Mouse (Mus musculus): ENCODE data around the gene Atg9a.

DNA sequence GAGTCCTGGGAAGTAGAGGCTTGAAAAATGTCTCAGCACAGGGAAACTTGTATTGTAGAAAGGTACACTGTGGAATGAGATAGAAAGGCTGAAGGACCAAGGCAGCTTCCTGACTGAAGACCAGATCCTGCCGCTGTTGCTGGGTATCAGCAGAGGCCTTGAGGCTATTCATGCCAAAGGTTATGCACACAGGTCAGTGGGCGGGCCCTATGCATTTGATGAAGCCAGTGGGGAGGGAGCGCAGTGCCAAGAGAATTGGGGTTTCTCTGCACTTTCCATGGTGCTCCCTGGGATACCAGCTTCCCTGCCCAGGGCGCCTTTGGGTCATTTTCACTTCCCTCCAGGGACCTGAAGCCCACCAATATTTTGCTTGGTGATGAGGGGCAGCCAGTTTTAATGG, 20.5 kb upstream of the Atg9a start:
- TF ChIP-seq CTCF (IDR thresholded peaks at IDR 0.05) (no peak), EP300 (IDR thresholded peaks at IDR 0.05) (no peak)
